Mouse (Mus musculus): ENCODE results near the gene Fbxo39.

The Fbxo39 gene

DNA sequence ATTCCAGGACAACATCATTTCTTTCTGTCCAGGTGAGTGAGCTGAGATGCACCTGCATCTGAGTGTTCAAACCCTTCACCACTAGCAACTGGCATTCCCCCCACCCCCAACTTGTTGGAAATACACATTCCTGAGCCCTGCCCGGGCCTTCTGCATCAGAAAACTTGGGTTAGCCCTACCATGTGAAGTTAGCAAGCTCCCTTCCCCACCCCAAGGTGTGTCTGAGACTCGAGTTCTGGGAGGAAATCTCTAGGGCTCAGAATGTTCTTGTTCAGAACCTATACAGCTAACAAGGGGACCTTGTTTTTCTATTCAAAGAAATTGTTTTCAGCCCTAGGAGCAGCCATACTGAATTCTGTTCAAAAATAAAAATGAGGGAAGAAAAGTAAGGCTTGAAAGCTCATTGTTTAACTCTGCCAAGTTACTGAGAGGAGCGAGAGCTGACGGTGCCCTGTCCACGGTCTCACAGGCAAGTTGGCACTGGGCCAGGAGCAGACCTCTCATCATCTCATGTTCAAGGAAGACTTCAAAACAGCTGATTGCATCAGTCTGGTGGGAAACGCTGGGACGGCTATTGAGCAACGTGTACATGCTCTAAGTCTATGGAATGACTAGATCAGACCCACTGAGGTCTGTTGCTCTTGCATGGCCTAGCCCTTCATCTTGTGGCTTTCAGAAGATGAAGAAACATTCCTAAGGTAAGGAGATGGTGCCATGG is 49.4 kb downstream of the Fbxo39 start:
- DNase-seq (ENCODE audit: low spot score in 2 of 2), result no peak

DNA sequence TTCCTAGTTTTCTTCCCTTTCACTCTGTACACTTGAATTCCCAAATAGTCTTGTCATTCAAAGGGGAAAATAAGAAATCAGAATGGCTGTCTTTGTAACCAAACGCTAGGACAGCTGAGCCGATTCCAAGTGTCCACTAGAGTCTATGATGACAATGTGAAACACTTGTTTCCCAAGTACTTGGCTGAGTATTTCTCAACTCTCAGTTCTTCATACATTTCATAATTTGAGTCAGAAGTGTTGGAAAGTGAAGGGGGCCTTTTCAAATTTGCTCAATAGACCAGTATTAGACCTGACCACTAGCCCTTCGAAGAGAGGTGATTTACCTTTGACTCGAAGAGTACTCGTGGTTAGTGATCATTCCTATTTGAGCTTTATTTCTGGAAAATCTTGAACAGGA is 50.3 kb downstream of the Fbxo39 start:
- no peak for DNase-seq (ENCODE audit: low spot score in 2 of 2)

DNA sequence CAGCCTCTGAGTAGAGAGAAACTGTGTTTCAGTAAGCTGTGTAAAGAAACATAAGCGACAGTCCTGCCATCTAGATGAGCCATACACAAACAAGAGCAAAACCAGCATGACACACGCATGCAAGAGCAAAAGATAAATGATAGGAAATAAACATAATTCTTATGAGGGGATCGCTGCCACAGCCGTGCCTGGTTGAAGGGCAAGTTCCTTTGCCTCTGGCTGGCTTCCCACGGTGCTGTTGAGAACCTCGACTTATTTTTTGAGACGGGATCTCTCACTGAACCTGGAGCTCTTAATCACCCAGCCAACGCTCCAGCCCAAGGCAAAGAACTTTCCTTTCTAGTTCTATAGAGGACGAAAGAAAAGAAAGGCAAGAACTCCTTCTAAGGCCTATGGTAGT is 51.9 kb downstream of the Fbxo39 start:
- DNase-seq (ENCODE audit: low spot score in 2 of 2), result no peak

DNA sequence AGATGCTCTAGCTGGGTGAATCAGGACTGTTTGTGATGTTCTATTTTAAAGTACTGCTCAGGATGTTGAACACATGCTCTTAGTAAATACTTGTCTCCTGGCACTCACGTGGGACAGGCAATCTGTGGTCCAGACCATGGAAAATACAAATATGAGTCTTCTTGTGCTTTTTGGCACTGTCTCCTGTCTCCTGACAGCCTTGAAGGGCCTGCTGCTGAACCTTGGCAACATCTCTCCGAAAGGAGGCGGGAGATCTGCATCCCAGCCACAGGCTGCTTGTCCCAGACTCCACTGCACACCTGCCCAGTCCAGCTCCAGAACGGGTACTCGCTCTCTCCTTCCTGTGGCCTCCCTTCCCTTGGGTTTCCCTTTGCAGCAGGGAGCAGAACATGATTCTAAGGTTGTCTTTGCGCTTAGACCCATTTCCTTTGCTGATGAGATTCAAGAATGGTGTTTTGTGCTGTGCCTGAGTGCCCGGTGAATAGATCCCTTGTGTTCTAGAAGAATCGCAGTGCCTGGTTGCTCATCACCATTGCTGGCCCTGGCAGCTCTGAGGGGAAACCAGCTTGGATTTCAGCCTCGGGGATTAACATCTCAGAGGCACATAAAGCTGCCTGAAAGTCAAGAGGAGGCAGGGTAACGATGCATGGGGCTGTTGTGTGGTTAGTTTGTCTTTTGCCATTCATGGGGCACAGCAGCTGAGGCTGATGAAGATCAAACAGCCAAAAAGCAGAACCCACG is 53.9 kb downstream of the Fbxo39 start:
- no peak for DNase-seq (ENCODE audit: low spot score in 2 of 2)

Data from frontal cortex, postnatal 10 days (tissue).